In the genomic region with DNA sequence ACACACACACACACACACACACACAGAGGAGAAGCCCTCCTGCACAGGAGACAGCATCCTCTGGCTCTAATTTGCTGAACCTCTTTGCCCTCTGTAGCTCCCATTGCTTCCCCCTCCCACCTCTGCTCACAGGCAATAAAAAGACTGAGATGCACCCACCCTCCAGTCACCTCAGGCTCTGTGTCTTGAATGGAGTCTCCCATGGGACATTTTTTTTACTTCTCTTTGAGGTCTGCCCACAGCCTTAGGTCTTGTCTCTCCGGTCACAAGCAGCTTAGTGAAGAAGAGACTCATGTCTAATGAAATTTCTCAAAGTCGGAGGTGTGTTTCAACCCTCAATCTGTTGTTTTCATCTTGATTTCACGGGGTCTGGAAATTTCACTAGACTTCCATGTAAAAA, we compare ENCODE assay signal across 26 mouse cellular contexts. TPM values are rescaled to one million over a fixed set of nuclear protein-coding genes. Genes with fewer than 3 reads are reported as not detected.
"Had no signal": no experiment of that assay in that cellular context is flagged by ENCODE, and none has a peak within 500 bp of the region (broad histone marks: within the 10 kb centered on the region; RNA-seq: fewer than 3 reads in every experiment).

No protein-coding gene starts in this region.

- H3K4me2 ChIP-seq: embryonic facial prominence, embryonic 12.5 days; embryonic facial prominence, embryonic 13.5 days; embryonic facial prominence, embryonic 15.5 days; forebrain, embryonic 12.5 days; forebrain, embryonic 13.5 days; forebrain, embryonic 15.5 days had no signal

- H3K4me1 ChIP-seq: embryonic facial prominence, embryonic 12.5 days had no signal

- H3K9me3 ChIP-seq: embryonic facial prominence, embryonic 10.5 days; embryonic facial prominence, embryonic 12.5 days; embryonic facial prominence, embryonic 13.5 days; embryonic facial prominence, embryonic 15.5 days; forebrain, embryonic 10.5 days; forebrain, embryonic 12.5 days; forebrain, embryonic 13.5 days; forebrain, embryonic 15.5 days had no signal

- H3K9ac ChIP-seq: embryonic facial prominence, embryonic 12.5 days; embryonic facial prominence, embryonic 13.5 days; embryonic facial prominence, embryonic 15.5 days; forebrain, embryonic 12.5 days; forebrain, embryonic 13.5 days; forebrain, embryonic 15.5 days; forebrain, postnatal 0 days had no signal

- H3K27me3 ChIP-seq: embryonic facial prominence, embryonic 12.5 days; embryonic facial prominence, embryonic 15.5 days; forebrain, embryonic 15.5 days had no signal

- DNase-seq: cerebellum, adult 8-10 months; cerebellum, adult 9-10 months; cerebellum, adult 9-11 months; cerebellum, postnatal 10 days; cerebellum, postnatal 14 days; cerebellum, postnatal 25 days; cerebellum, postnatal 36 days; embryo, embryonic 11 days; forebrain, postnatal 0 days; gastrocnemius, adult 2 months; gastrocnemius, postnatal 10 days; gastrocnemius, postnatal 14 days; gastrocnemius, postnatal 25 days; gastrocnemius, postnatal 36 days; heart, adult 18-20 months; heart, adult 2 months had no signal

- H3K4me3 ChIP-seq: embryonic facial prominence, embryonic 10.5 days; embryonic facial prominence, embryonic 12.5 days; embryonic facial prominence, embryonic 13.5 days; embryonic facial prominence, embryonic 15.5 days; erythroblast, embryonic 14.5 days; forebrain, embryonic 10.5 days; forebrain, embryonic 12.5 days; forebrain, embryonic 13.5 days; forebrain, embryonic 15.5 days; gastrocnemius, adult 2 months; heart, adult 2 months had no signal

- H3K27ac ChIP-seq: embryonic facial prominence, embryonic 10.5 days; embryonic facial prominence, embryonic 12.5 days; embryonic facial prominence, embryonic 13.5 days; embryonic facial prominence, embryonic 15.5 days; forebrain, embryonic 10.5 days; forebrain, embryonic 12.5 days; forebrain, embryonic 13.5 days; forebrain, embryonic 15.5 days; gastrocnemius, adult 2 months; heart, adult 2 months had no signal

- H3K36me3 ChIP-seq: embryonic facial prominence, embryonic 10.5 days; embryonic facial prominence, embryonic 12.5 days; embryonic facial prominence, embryonic 13.5 days; embryonic facial prominence, embryonic 15.5 days; forebrain, embryonic 10.5 days; forebrain, embryonic 12.5 days; forebrain, embryonic 15.5 days had no signal

RNA-seq across cellular contexts. Expression of a gene that starts 29.3 kb away (rescaled TPM):
- total RNA-seq: granulocyte monocyte progenitor cell, adult 5-6 weeks had no signal
- polyA plus RNA-seq: erythroblast, embryonic 14.5 days had no signal
